Mouse (Mus musculus): ENCODE data around the gene Rundc3b. TPM values are rescaled to one million over a fixed set of nuclear protein-coding genes. Genes with fewer than 3 reads are reported as not detected.
A peak's percentile ranks its signal among the peaks of the same experiment; 100 is the strongest.

Gene Rundc3b
- total RNA-seq, 2 experiments from 2014 or later = 31.8 to 32.7 TPM

- peak overlapping the region; percentile 15; the same call in 1 of the 2 replicates for H3K4me3 ChIP-seq
- no peak for TF ChIP-seq CTCF (conservative IDR thresholded peaks at IDR 0.05)
- peak overlapping the region; percentile 49; the same call in 1 of the 2 replicates for H3K27ac ChIP-seq
- DNase-seq (ENCODE audit: low spot score in 2 of 2) = no peak
Measured at GRCm38 (mm10) chr5:8571118-8571517, 51.6 kb downstream of the Rundc3b start.

- H3K4me3 ChIP-seq = peak overlapping the region; percentile 9; the same call in 1 of the 2 replicates
- H3K27ac ChIP-seq = peak overlapping the region; percentile 8; the same call in 1 of the 2 replicates
- DNase-seq (ENCODE audit: low spot score in 2 of 2) = no peak
- no peak for TF ChIP-seq CTCF (conservative IDR thresholded peaks at IDR 0.05)
Measured at GRCm38 (mm10) chr5:8566867-8567266, 55.9 kb downstream of the Rundc3b start.

- TF ChIP-seq CTCF (conservative IDR thresholded peaks at IDR 0.05) = 0 out of 2 replicates have a peak, but pooled peaks have one; percentile 8
- no peak for DNase-seq (ENCODE audit: low spot score in 2 of 2)
- Histone ChIP-seq H3K4me3 (no peak overlapping the region), H3K27ac (no peak overlapping the region)
Measured at GRCm38 (mm10) chr5:8544512-8544911, 78.2 kb downstream of the Rundc3b start.

- no peak for TF ChIP-seq CTCF (conservative IDR thresholded peaks at IDR 0.05)
- H3K4me3 ChIP-seq = no peak overlapping the region
- DNase-seq (ENCODE audit: low spot score in 2 of 2) = no peak
- H3K27ac ChIP-seq = no peak overlapping the region
Measured at GRCm38 (mm10) chr5:8542631-8543207, 80.0 kb downstream of the Rundc3b start.

GRCm38 (mm10) chr5:8541120-8542117, 81.3 kb downstream of the Rundc3b start:
- DNase-seq (ENCODE audit: low spot score in 2 of 2) = no peak
- TF ChIP-seq CTCF (conservative IDR thresholded peaks at IDR 0.05) = no peak
- no peak overlapping the region for H3K27ac ChIP-seq
- H3K4me3 ChIP-seq = no peak overlapping the region

- DNase-seq (ENCODE audit: low spot score in 2 of 2) = no peak
- Histone ChIP-seq H3K27ac (no peak overlapping the region), H3K4me3 (no peak overlapping the region)
- TF ChIP-seq CTCF (conservative IDR thresholded peaks at IDR 0.05) = no peak
Measured at GRCm38 (mm10) chr5:8519006-8519405, 103.7 kb downstream of the Rundc3b start.

- no peak for TF ChIP-seq CTCF (conservative IDR thresholded peaks at IDR 0.05)
Measured at GRCm38 (mm10) chr5:8491778-8492177, 131.0 kb downstream of the Rundc3b start.

GRCm38 (mm10) chr5:8489471-8490110, 133.2 kb downstream of the Rundc3b start:
- H3K4me3 ChIP-seq = no peak overlapping the region
- TF ChIP-seq CTCF (conservative IDR thresholded peaks at IDR 0.05) = peak; percentile 74
- DNase-seq (ENCODE audit: low spot score in 2 of 2) = no peak
- no peak overlapping the region for H3K27ac ChIP-seq

More at GRCm38 (mm10) chr5:8491778-8492177, 131.0 kb downstream of the Rundc3b start:
- DNase-seq (ENCODE audit: low spot score in 2 of 2) = no peak
- H3K4me3 ChIP-seq = no peak overlapping the region
- no peak overlapping the region for H3K27ac ChIP-seq

- no peak overlapping the region for H3K4me3 ChIP-seq
- TF ChIP-seq CTCF (conservative IDR thresholded peaks at IDR 0.05) = no peak
- no peak overlapping the region for H3K27ac ChIP-seq
- DNase-seq (ENCODE audit: low spot score in 2 of 2) = no peak
Measured at GRCm38 (mm10) chr5:8488701-8489297, 134.0 kb downstream of the Rundc3b start.

GRCm38 (mm10) chr5:8487989-8488700, 134.6 kb downstream of the Rundc3b start:
- Histone ChIP-seq H3K27ac (no peak overlapping the region), H3K4me3 (no peak overlapping the region)
- no peak for DNase-seq (ENCODE audit: low spot score in 2 of 2)
- TF ChIP-seq CTCF (conservative IDR thresholded peaks at IDR 0.05) = no peak

GRCm38 (mm10) chr5:8456561-8456960, 166.2 kb downstream of the Rundc3b start:
- TF ChIP-seq CTCF (conservative IDR thresholded peaks at IDR 0.05) = no peak
- no peak for DNase-seq (ENCODE audit: low spot score in 2 of 2)
- no peak overlapping the region for H3K4me3 ChIP-seq
- no peak overlapping the region for H3K27ac ChIP-seq

- no peak overlapping the region for H3K4me3 ChIP-seq
- TF ChIP-seq CTCF (conservative IDR thresholded peaks at IDR 0.05) = no peak
- no peak for DNase-seq (ENCODE audit: low spot score in 2 of 2)
- H3K27ac ChIP-seq = no peak overlapping the region
Measured at GRCm38 (mm10) chr5:8455565-8455964, 167.2 kb downstream of the Rundc3b start.

Other genes with a start within 250 kb of the Rundc3b start
- 1 to 10 TPM; 2.0 TPM for gene Dbf4, start 200.2 kb downstream of the Rundc3b start, total RNA-seq (2021)
- 10 to 100 TPM; 11.2 to 12.3 TPM for gene Slc25a40, start 200.1 kb downstream of the Rundc3b start, total RNA-seq (2021)
- gene Abcb1a, start 37.1 kb upstream of the Rundc3b start, total RNA-seq (2021) = 10 to 100 TPM; 17.2 to 17.5 TPM
- 1 to 10 TPM; 3.4 to 4.8 TPM for gene Abcb1b, start 175.2 kb upstream of the Rundc3b start, total RNA-seq (2021)

All from layer of hippocampus, adult 2 months (tissue).